Mouse (Mus musculus): ENCODE measurements at regions not wholly inside any gene's neighbourhood (a gene's known extent, or its start where the extent isn't known, plus 50 kb on each side); places are given as distances from the start of the nearest gene placed in this dataset.
A peak's percentile ranks its signal among the peaks of the same experiment; 100 is the strongest.
"Not testable (repeated sequence)": the region's sequence is repeated elsewhere in the genome, so short reads cannot be mapped to it uniquely, and the experiment has no call there.

DNA sequence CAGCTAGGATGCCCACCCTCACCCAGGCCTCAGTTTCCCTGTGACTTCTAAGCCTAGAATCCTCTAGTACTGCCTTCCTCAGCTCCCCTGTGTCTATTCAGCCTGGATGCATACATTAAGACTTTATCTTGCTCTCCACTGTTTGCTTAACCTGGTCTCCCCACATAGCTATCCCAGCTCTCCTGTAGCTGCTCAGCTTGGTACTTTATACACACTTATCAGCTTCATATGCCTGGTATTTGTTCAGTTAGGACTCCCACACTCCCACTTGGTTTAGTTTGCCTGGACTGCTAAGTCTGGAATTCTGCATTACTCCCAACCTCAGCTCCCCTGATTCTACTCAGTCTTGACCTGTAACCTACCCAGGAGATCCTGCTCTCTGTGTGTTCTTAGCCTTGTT, 147.7 kb downstream of the Tmem121 start:
- ATAC-seq (ENCODE audit: insufficient number of reproducible peaks, insufficient read depth, low FRiP score, low read depth) = no peak
- H3K4me1 ChIP-seq (ENCODE audit: control insufficient read depth in 2 of 2, insufficient read depth in 2 of 2, low read length in 2 of 2) = no peaks in the 10 kb centered on the region
- H3K36me3 ChIP-seq (ENCODE audit: control insufficient read depth, insufficient read depth, low read length) = no peaks in the 10 kb centered on the region
- H3K27ac ChIP-seq (replicated peaks in 1 of 2; ENCODE audit: control insufficient read depth in 1 of 2, insufficient read depth in 1 of 2, low read depth in 2 of 2, low read length in 2 of 2) = no peak overlapping the region
- H3K27me3 ChIP-seq (ENCODE audit: control insufficient read depth, insufficient read depth, low read length) = no peaks in the 10 kb centered on the region
- H3K4me3 ChIP-seq (ENCODE audit: control insufficient read depth in 1 of 2, insufficient read depth in 1 of 2, low read depth in 1 of 2, low read length in 2 of 2) = no peak overlapping the region
- H3K9ac ChIP-seq (ENCODE audit: low read length) = no peak overlapping the region
- H3K9me3 ChIP-seq (ENCODE audit: control insufficient read depth, low read length) = no peaks in the 10 kb centered on the region
- no peak overlapping the region for H3K4me2 ChIP-seq (ENCODE audit: low read length)

DNA sequence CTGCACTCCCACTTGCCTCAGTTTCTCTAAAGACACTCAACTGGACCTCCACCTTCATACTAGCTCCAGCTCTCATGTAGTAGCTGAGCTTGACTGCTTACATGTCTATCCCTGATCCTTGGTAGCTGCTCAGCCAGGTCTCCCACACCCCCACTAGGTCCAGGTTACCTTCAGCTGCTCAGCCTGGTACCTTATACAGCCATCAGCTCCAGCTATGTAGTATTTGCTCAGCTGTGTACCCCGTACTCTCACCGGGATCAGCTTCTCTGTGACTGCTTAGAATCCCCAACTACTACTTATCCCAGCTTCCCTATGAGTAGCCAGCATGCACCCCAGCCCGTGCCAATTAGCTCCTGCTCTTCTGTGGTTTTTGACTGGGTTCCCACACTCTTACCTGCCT, 148.1 kb downstream of the Tmem121 start:
- H3K36me3 ChIP-seq (ENCODE audit: control insufficient read depth, insufficient read depth, low read length); H3K27me3 ChIP-seq (ENCODE audit: control insufficient read depth, insufficient read depth, low read length); H3K27ac ChIP-seq (replicated peaks in 1 of 2; ENCODE audit: control insufficient read depth in 1 of 2, insufficient read depth in 1 of 2, low read depth in 2 of 2, low read length in 2 of 2); H3K9ac ChIP-seq (ENCODE audit: low read length); H3K4me3 ChIP-seq (ENCODE audit: control insufficient read depth in 1 of 2, insufficient read depth in 1 of 2, low read depth in 1 of 2, low read length in 2 of 2); H3K4me2 ChIP-seq (ENCODE audit: low read length); H3K9me3 ChIP-seq (ENCODE audit: control insufficient read depth, low read length); H3K4me1 ChIP-seq (ENCODE audit: control insufficient read depth in 2 of 2, insufficient read depth in 2 of 2, low read length in 2 of 2); ATAC-seq (ENCODE audit: insufficient number of reproducible peaks, insufficient read depth, low FRiP score, low read depth): not testable (repeated sequence)
- WGBS = 66% methylated on average over 3 of the region's 3 CpGs

DNA sequence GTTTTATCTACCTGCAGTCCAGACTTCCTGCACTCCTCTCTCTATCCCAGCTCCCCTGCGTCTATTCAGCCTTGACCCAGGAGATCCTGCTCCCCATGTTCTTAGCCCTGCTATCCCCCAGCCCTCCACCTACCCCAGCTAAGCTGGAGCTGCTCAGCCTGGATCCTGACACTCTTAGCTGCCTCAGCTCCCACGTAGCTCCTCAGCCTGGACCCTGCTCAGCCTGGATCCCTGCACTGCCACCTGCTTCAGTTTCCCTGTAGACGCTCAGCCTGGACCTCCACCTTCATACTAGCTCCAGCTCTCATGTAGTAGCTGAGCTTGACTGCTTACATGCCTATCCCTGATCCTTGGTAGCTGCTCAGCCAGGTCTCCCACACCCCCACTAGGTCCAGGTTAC, 151.5 kb downstream of the Tmem121 start:
- Histone ChIP-seq H3K4me2 (ENCODE audit: low read length) (no peak overlapping the region), H3K36me3 (ENCODE audit: control insufficient read depth, insufficient read depth, low read length) (no peaks in the 10 kb centered on the region), H3K27me3 (ENCODE audit: control insufficient read depth, insufficient read depth, low read length) (no peaks in the 10 kb centered on the region), H3K4me1 (ENCODE audit: control insufficient read depth in 2 of 2, insufficient read depth in 2 of 2, low read length in 2 of 2) (no peaks in the 10 kb centered on the region), H3K9ac (ENCODE audit: low read length) (no peak overlapping the region), H3K4me3 (ENCODE audit: control insufficient read depth in 1 of 2, insufficient read depth in 1 of 2, low read depth in 1 of 2, low read length in 2 of 2) (no peak overlapping the region), H3K9me3 (ENCODE audit: control insufficient read depth, low read length) (no peaks in the 10 kb centered on the region), H3K27ac (replicated peaks in 1 of 2; ENCODE audit: control insufficient read depth in 1 of 2, insufficient read depth in 1 of 2, low read depth in 2 of 2, low read length in 2 of 2) (no peak overlapping the region)
- no peak for ATAC-seq (ENCODE audit: insufficient number of reproducible peaks, insufficient read depth, low FRiP score, low read depth)
- WGBS = 43% methylated on average over 3 of the region's 3 CpGs

GRCm38 (mm10) chr12:113338891-113339290, 150.4 kb upstream of the Adam6b start:
- Histone ChIP-seq H3K4me1 (ENCODE audit: control insufficient read depth in 2 of 2, insufficient read depth in 2 of 2, low read length in 2 of 2) (no peaks in the 10 kb centered on the region), H3K4me3 (ENCODE audit: control insufficient read depth in 1 of 2, insufficient read depth in 1 of 2, low read depth in 1 of 2, low read length in 2 of 2) (no peak overlapping the region), H3K27me3 (ENCODE audit: control insufficient read depth, insufficient read depth, low read length) (no peaks in the 10 kb centered on the region), H3K27ac (replicated peaks in 1 of 2; ENCODE audit: control insufficient read depth in 1 of 2, insufficient read depth in 1 of 2, low read depth in 2 of 2, low read length in 2 of 2) (no peak overlapping the region), H3K4me2 (ENCODE audit: low read length) (no peak overlapping the region), H3K9me3 (ENCODE audit: control insufficient read depth, low read length) (no peaks in the 10 kb centered on the region), H3K36me3 (ENCODE audit: control insufficient read depth, insufficient read depth, low read length) (no peaks in the 10 kb centered on the region), H3K9ac (ENCODE audit: low read length) (no peak overlapping the region)
- WGBS = 49% methylated on average over 7 of the region's 7 CpGs
- peak; percentile 35; the same call in 1 of the 2 replicates for ATAC-seq (ENCODE audit: insufficient number of reproducible peaks, insufficient read depth, low FRiP score, low read depth)

DNA sequence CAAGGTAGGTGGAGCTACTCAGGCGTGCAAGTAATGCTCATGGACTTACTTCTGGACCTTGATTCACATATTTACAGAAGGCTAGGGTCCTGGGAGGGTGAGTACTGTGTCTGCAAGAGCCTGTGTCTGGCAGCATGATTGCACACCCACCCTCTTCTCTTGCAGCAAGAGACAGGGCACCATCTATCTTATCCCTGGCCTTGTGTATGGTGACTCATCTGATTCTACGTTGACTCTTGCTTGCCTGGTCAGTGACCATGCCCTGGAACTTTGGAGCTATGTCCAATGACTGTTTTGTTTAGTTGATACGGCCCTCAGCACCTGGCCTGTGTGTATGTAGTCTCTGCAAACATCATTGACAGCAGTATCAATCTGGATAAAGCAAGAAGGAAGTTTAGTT, 148.3 kb upstream of the Adam6b start:
- Histone ChIP-seq H3K4me2 (ENCODE audit: low read length) (no peak overlapping the region), H3K4me1 (ENCODE audit: control insufficient read depth in 2 of 2, insufficient read depth in 2 of 2, low read length in 2 of 2) (no peaks in the 10 kb centered on the region), H3K27ac (replicated peaks in 1 of 2; ENCODE audit: control insufficient read depth in 1 of 2, insufficient read depth in 1 of 2, low read depth in 2 of 2, low read length in 2 of 2) (no peak overlapping the region), H3K9me3 (ENCODE audit: control insufficient read depth, low read length) (no peaks in the 10 kb centered on the region), H3K4me3 (ENCODE audit: control insufficient read depth in 1 of 2, insufficient read depth in 1 of 2, low read depth in 1 of 2, low read length in 2 of 2) (no peak overlapping the region), H3K27me3 (ENCODE audit: control insufficient read depth, insufficient read depth, low read length) (no peaks in the 10 kb centered on the region), H3K36me3 (ENCODE audit: control insufficient read depth, insufficient read depth, low read length) (no peaks in the 10 kb centered on the region), H3K9ac (ENCODE audit: low read length) (no peak overlapping the region)
- WGBS = 50% methylated on average over 3 of the region's 3 CpGs
- ATAC-seq (ENCODE audit: insufficient number of reproducible peaks, insufficient read depth, low FRiP score, low read depth) = no peak

- Histone ChIP-seq H3K4me3 (ENCODE audit: control insufficient read depth in 1 of 2, insufficient read depth in 1 of 2, low read depth in 1 of 2, low read length in 2 of 2) (no peak overlapping the region), H3K27ac (replicated peaks in 1 of 2; ENCODE audit: control insufficient read depth in 1 of 2, insufficient read depth in 1 of 2, low read depth in 2 of 2, low read length in 2 of 2) (no peak overlapping the region), H3K4me1 (ENCODE audit: control insufficient read depth in 2 of 2, insufficient read depth in 2 of 2, low read length in 2 of 2) (no peaks in the 10 kb centered on the region), H3K9me3 (ENCODE audit: control insufficient read depth, low read length) (no peaks in the 10 kb centered on the region), H3K9ac (ENCODE audit: low read length) (no peak overlapping the region), H3K36me3 (ENCODE audit: control insufficient read depth, insufficient read depth, low read length) (no peaks in the 10 kb centered on the region), H3K4me2 (ENCODE audit: low read length) (no peak overlapping the region), H3K27me3 (ENCODE audit: control insufficient read depth, insufficient read depth, low read length) (no peaks in the 10 kb centered on the region)
- WGBS = 74% methylated on average over 2 of the region's 2 CpGs
- ATAC-seq (ENCODE audit: insufficient number of reproducible peaks, insufficient read depth, low FRiP score, low read depth) = no peak
Observed at GRCm38 (mm10) chr12:113355132-113355531, 134.2 kb upstream of the Adam6b start.

DNA sequence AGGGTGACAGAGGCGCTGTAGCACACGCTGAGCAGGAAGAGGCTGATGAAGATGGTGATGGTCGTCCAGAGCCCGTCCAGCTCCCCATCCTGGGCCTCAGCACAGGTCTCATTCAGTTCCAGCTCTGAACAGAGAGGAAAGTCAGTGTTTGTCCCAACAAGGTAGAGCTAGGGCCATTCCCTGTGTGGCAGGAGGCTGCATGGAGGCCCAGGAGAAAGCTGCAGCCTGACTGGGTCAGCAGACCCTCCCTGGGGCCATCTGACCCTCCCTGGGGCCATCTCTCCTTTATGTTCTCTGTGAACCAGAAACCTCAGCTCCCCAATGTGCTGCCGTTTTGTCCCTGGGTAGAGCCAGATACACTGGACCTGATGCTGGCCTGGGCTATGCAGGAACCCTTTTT, 131.2 kb upstream of the Adam6b start:
- no peak overlapping the region for H3K4me2 ChIP-seq (ENCODE audit: low read length)
- H3K27me3 ChIP-seq (ENCODE audit: control insufficient read depth, insufficient read depth, low read length) = no peaks in the 10 kb centered on the region
- no peak overlapping the region for H3K9ac ChIP-seq (ENCODE audit: low read length)
- H3K27ac ChIP-seq (replicated peaks in 1 of 2; ENCODE audit: control insufficient read depth in 1 of 2, insufficient read depth in 1 of 2, low read depth in 2 of 2, low read length in 2 of 2) = no peak overlapping the region
- H3K4me1 ChIP-seq (ENCODE audit: control insufficient read depth in 2 of 2, insufficient read depth in 2 of 2, low read length in 2 of 2) = no peaks in the 10 kb centered on the region
- no peak overlapping the region for H3K4me3 ChIP-seq (ENCODE audit: control insufficient read depth in 1 of 2, insufficient read depth in 1 of 2, low read depth in 1 of 2, low read length in 2 of 2)
- no peaks in the 10 kb centered on the region for H3K9me3 ChIP-seq (ENCODE audit: control insufficient read depth, low read length)
- 67% methylated on average over 5 of the region's 5 CpGs for WGBS
- H3K36me3 ChIP-seq (ENCODE audit: control insufficient read depth, insufficient read depth, low read length) = no peaks in the 10 kb centered on the region
- ATAC-seq (ENCODE audit: insufficient number of reproducible peaks, insufficient read depth, low FRiP score, low read depth) = no peak

- no peak overlapping the region for H3K27ac ChIP-seq (replicated peaks in 1 of 2; ENCODE audit: control insufficient read depth in 1 of 2, insufficient read depth in 1 of 2, low read depth in 2 of 2, low read length in 2 of 2)
- no peak overlapping the region for H3K4me2 ChIP-seq (ENCODE audit: low read length)
- no peaks in the 10 kb centered on the region for H3K4me1 ChIP-seq (ENCODE audit: control insufficient read depth in 2 of 2, insufficient read depth in 2 of 2, low read length in 2 of 2)
- ATAC-seq (ENCODE audit: insufficient number of reproducible peaks, insufficient read depth, low FRiP score, low read depth) = no peak
- H3K36me3 ChIP-seq (ENCODE audit: control insufficient read depth, insufficient read depth, low read length) = no peaks in the 10 kb centered on the region
- H3K27me3 ChIP-seq (ENCODE audit: control insufficient read depth, insufficient read depth, low read length) = no peaks in the 10 kb centered on the region
- H3K9ac ChIP-seq (ENCODE audit: low read length) = no peak overlapping the region
- H3K9me3 ChIP-seq (ENCODE audit: control insufficient read depth, low read length) = no peaks in the 10 kb centered on the region
- WGBS = 79% methylated on average over 7 of the region's 7 CpGs
- H3K4me3 ChIP-seq (ENCODE audit: control insufficient read depth in 1 of 2, insufficient read depth in 1 of 2, low read depth in 1 of 2, low read length in 2 of 2) = no peak overlapping the region
Observed at GRCm38 (mm10) chr12:113360032-113360431, 129.3 kb upstream of the Adam6b start.

All from heart, embryonic 14.5 days (tissue).